Mouse (Mus musculus): ENCODE results near the gene Tox4.

DNA sequence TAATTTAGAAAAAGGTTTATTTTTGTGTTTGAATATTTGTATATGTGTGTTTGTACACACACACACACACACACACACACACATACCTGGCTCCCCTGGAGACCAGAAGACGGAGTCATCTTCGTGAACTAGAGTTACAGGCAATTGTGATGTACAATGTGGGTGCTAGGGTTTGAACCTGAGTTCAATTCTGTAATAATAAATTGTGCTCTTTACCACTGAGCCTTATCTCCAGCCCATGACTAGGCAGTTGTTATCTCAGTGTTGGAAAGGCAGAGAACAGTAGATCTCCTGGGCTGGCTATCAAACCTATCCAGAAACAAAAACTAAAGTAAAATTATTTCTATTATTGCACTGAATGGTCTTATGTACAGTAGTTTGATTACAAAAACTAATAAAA is 27.2 kb downstream of the Tox4 start:
- TF ChIP-seq CTCF (IDR thresholded peaks at IDR 0.05; ENCODE audit: borderline replicate concordance, extremely low read depth, insufficient read depth, insufficient read length), result no peak
- no peak for TF ChIP-seq POLR2A (IDR thresholded peaks at IDR 0.05; ENCODE audit: borderline replicate concordance, extremely low read depth, insufficient read depth, insufficient read length, poor library complexity, severe bottlenecking)

Measured in brain, embryonic 14.5 days (tissue).